Mouse (Mus musculus) midbrain, embryonic 16.5 days (tissue): ENCODE data around the gene Gm7929. TPM values are rescaled to one million over a fixed set of nuclear protein-coding genes. Genes with fewer than 3 reads are reported as not detected.
"Not testable (repeated sequence)": the region's sequence is repeated elsewhere in the genome, so short reads cannot be mapped to it uniquely, and the experiment has no call there.

Source experiments
- ATAC-seq: fragments of 200-750 bp; cut with Nextera tagmentation; 2 replicates; pipeline ENCODE4 v1.8.0; 2017; ENCODE audit warnings: moderate TSS enrichment
- H3K27ac ChIP-seq: fragments of 300-500 bp; sonication (generic); 2 replicates; pipeline ENCODE4 v1.5.1; 2014; ENCODE audit warnings: mild to moderate bottlenecking, low read length, mixed read lengths
- H3K27me3 ChIP-seq: fragments of 300-500 bp; sonication (generic); 2 replicates; pipeline ENCODE4 v1.6.1; 2014; ENCODE audit warnings: low read depth, low read length, mixed read lengths; ENCODE audit not compliant: control insufficient read depth, insufficient read depth
- H3K36me3 ChIP-seq: fragments of 300-500 bp; sonication (generic); 2 replicates; pipeline ENCODE4 v1.6.1; 2014; ENCODE audit warnings: mild to moderate bottlenecking, low read length, moderate library complexity, mixed read lengths; ENCODE audit not compliant: control insufficient read depth, insufficient read depth
- H3K4me1 ChIP-seq: fragments of 300-500 bp; sonication (generic); 2 replicates; pipeline ENCODE4 v1.6.1; 2014; ENCODE audit warnings: mild to moderate bottlenecking, low read length, mixed read lengths; ENCODE audit not compliant: control insufficient read depth, insufficient read depth
- H3K4me2 ChIP-seq: fragments of 300-500 bp; sonication (generic); 2 replicates; pipeline ENCODE4 v1.6.1; 2014; ENCODE audit warnings: mild to moderate bottlenecking, low read length, mixed read lengths
- H3K4me3 ChIP-seq: fragments of 300-500 bp; sonication (generic); 2 replicates; pipeline ENCODE4 v1.5.1; 2014; ENCODE audit warnings: low read depth, mild to moderate bottlenecking, low read length, moderate library complexity, mixed read lengths
- H3K9ac ChIP-seq: fragments of 300-500 bp; sonication (generic); 2 replicates; pipeline ENCODE4 v1.6.1; 2014; ENCODE audit warnings: low read depth, low read length, mixed read lengths
- H3K9me3 ChIP-seq: fragments of 300-500 bp; sonication (generic); replicated peaks from 2 replicates; pipeline ENCODE4 v1.6.1; 2014; ENCODE audit warnings: mild to moderate bottlenecking, low read length, mixed read lengths; ENCODE audit not compliant: control insufficient read depth, poor library complexity, severe bottlenecking
- WGBS: fragments of 180-500 bp; shearing (Covaris S2); extraction: QIAGEN DNeasy Blood & Tissue Kit; methylation state at CpG from one replicate; pipeline ENCODE4 v1.1.7; 2014; 5-methylcytosine and 5-hydroxymethylcytosine counted together
- polyA plus RNA-seq: library from polyadenylated mRNA; unstranded; fragments of >200 nt; fragmentation: Nextera tagmentation; extraction: Ambion mirVana; gene quantifications from 2 replicates; pipeline ENCODE4 v1.2.1, GENCODE M21; 2015

Gene Gm7929
- polyA plus RNA-seq, result not detected in 2 replicates

GRCm38 (mm10) chr14:41750514-41750913, at the start of gene Gm7929:
Gene Gm7929, minus strand, starts transcription at chr14:41750614.
- WGBS, result no CpG with 5 or more reads among the region's 1 CpGs
- H3K4me2 ChIP-seq, H3K27me3 ChIP-seq, H3K27ac ChIP-seq, H3K4me3 ChIP-seq, H3K9ac ChIP-seq, H3K9me3 ChIP-seq, H3K4me1 ChIP-seq, H3K36me3 ChIP-seq, ATAC-seq: not testable (repeated sequence)

DNA sequence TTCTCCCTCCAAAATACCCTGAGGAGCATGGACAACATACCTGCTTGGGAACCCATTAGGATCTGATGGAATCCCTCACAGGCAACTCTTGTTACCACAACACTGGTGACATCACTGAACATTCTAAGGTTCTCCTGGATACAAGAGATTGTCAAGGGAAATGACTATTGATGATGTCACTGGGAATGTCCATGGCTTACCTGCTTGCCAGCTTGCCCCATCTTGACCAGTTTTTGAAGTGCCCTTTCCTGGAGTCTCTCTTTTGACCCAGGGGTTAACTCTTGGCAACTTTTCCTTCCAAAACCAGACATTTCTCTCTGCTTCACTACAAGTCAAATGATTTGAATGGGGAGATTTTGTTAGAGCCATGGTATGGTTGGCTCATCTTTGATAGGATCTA, 21.9 kb upstream of the Gm7929 start, which contains the start of gene Gm47189:
TSS of gene Gm47189 (minus strand) at position 101 of the 400 bp plus-strand sequence.
- not testable (repeated sequence) for H3K27me3 ChIP-seq, H3K4me3 ChIP-seq, ATAC-seq, H3K9ac ChIP-seq, H3K27ac ChIP-seq, H3K9me3 ChIP-seq, H3K4me1 ChIP-seq, H3K4me2 ChIP-seq, H3K36me3 ChIP-seq

DNA sequence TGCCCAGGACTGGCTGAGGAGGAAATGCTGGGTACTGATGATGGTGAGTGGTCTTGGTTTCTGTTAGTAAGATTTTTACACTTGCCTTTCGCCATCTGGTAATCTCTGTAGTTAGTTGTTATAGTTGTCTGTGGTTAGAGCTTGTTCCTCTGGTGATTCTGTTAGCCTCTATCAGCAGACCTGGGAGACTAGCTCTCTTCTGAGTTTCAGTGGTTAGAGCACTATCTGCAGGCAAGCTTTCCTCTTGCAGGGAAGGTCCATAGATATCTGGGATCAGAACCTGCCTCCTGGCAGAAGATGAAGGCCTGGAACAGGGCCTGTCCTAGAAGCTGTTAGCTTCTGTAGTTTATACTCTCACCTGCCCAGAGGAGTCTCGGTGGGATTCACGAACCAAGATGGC, 5.5 kb upstream of the Gm7929 start:
- H3K4me3 ChIP-seq, H3K4me2 ChIP-seq, H3K27me3 ChIP-seq, H3K36me3 ChIP-seq, H3K4me1 ChIP-seq, ATAC-seq, H3K9ac ChIP-seq, H3K9me3 ChIP-seq, H3K27ac ChIP-seq: not testable (repeated sequence)
- WGBS, result 40% methylated on average over 1 of the region's 3 CpGs

DNA sequence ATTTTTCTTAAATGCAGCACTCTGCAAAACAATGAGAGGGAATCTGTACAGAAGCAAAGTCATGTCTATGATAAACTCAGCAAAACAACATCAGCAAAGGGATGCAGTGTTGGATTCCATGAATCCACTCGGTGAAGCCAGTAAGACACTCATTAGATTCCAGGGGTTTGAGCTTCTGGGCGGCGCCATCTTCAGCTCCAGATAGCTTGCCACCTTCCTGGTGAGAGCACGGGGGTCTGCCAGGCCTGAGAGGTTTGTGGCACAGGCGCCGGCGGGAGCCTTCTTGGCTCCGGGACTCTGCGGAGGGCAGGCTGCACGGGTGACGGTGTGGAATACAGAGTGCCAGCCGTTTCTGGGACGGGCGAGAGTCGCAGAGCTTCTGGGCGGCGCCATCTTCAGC, 27.0 kb downstream of the Gm7929 start:
- H3K4me3 ChIP-seq, H3K9ac ChIP-seq, H3K36me3 ChIP-seq, H3K27me3 ChIP-seq, H3K9me3 ChIP-seq, H3K4me1 ChIP-seq, H3K27ac ChIP-seq, H3K4me2 ChIP-seq, ATAC-seq: not testable (repeated sequence)
- WGBS, result 82% methylated on average over 16 of the region's 17 CpGs

GRCm38 (mm10) chr14:41717180-41717579, 33.2 kb downstream of the Gm7929 start:
- H3K27ac ChIP-seq, H3K9me3 ChIP-seq, H3K9ac ChIP-seq, H3K36me3 ChIP-seq, H3K4me3 ChIP-seq, H3K4me1 ChIP-seq, ATAC-seq, H3K4me2 ChIP-seq, H3K27me3 ChIP-seq: not testable (repeated sequence)
- WGBS, result 74% methylated on average over 1 of the region's 1 CpGs

GRCm38 (mm10) chr14:41701785-41702184, 48.6 kb downstream of the Gm7929 start, which contains the start of gene Gm8068:
Gene Gm8068, minus strand, starts transcription at chr14:41701885.
- H3K9me3 ChIP-seq, H3K4me3 ChIP-seq, H3K4me2 ChIP-seq, H3K4me1 ChIP-seq, H3K27me3 ChIP-seq, H3K36me3 ChIP-seq, H3K27ac ChIP-seq, ATAC-seq, H3K9ac ChIP-seq: not testable (repeated sequence)
- no CpG with 5 or more reads among the region's 3 CpGs for WGBS

Other genes starting within 250 kb of the Gm7929 start
- not detected in 2 replicates for gene Gm7970, start 195.0 kb downstream of the Gm7929 start, polyA plus RNA-seq
- gene 1700049E17Rik2, start 177.4 kb downstream of the Gm7929 start, polyA plus RNA-seq, result not detected in 2 replicates
- gene Gm3072, start 126.0 kb downstream of the Gm7929 start, polyA plus RNA-seq, result not detected in 2 replicates
- gene Gm3676, start 104.1 kb downstream of the Gm7929 start, polyA plus RNA-seq, result not detected in 2 replicates
- gene Gm8068, start 48.7 kb downstream of the Gm7929 start, polyA plus RNA-seq, result not detected in 2 replicates
- gene Gm47189, start 21.8 kb upstream of the Gm7929 start, polyA plus RNA-seq, result not detected in 2 replicates
- not detected in 2 replicates for gene Gm7980, start 156.7 kb upstream of the Gm7929 start, polyA plus RNA-seq
- gene 1700049E17Rik1, start 174.3 kb upstream of the Gm7929 start, polyA plus RNA-seq, result not detected in 2 replicates
- gene 1700024B05Rik, start 193.4 kb upstream of the Gm7929 start, polyA plus RNA-seq, result not detected in 2 replicates
- not detected in 2 replicates for gene Gm6401, start 217.3 kb upstream of the Gm7929 start, polyA plus RNA-seq
- gene Gm3543, start 232.7 kb upstream of the Gm7929 start, polyA plus RNA-seq, result not detected in 2 replicates